Mouse (Mus musculus) G1E (cell line): Measurements from ENCODE around the gene Nav1.

ENCODE experiments used
- CTCF ChIP-seq: IDR thresholded peaks from 2 replicates; pipeline ENCODE4 v1.5.1; 2012; ENCODE audit warnings: low read depth, low read length, inconsistent platforms, mixed read lengths
- GATA1 ChIP-seq: IDR thresholded peaks from 2 replicates; pipeline ENCODE4 v1.6.1; 2012; ENCODE audit warnings: borderline replicate concordance, low read length, inconsistent platforms, mixed read lengths
- TAL1 ChIP-seq: conservative IDR thresholded peaks from 2 replicates; pipeline ENCODE4 v1.6.1; 2012; ENCODE audit warnings: low read depth, low read length, inconsistent platforms, mixed read lengths

DNA sequence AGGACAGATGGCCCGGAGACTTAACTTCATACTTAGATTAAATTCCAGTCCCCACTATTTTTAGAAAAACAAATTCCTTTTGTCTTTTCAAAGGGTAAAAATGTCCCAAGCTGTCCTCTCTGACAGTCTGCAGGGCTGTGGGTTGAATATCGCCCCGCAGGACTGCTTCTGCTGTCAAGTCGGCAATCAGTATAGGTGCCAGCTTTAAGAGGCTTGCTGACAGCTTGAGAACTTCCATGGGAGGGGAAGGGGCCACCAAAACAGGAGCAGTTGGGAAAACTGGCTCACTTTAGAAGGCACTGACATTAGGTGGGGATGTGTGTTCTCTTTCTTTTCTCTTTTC, 82.6 kb downstream of the Nav1 start:
- TF ChIP-seq CTCF (no peak), GATA1 (no peak), TAL1 (no peak)
